Mouse (Mus musculus) embryo, embryonic 11 days (tissue): ENCODE measurements around the gene Acer3.
"Not testable (repeated sequence)": the region's sequence is repeated elsewhere in the genome, so short reads cannot be mapped to it uniquely, and the experiment has no call there.

ENCODE experiments used
- DNase-seq: peaks from one replicate; pipeline ENCODE4 v3.0.0-alpha.2; 2015

The Acer3 gene

GRCm38 (mm10) chr7:98268166-98268565 is 52.8 kb downstream of the Acer3 start:
- DNase-seq: peak; percentile 26

DNA sequence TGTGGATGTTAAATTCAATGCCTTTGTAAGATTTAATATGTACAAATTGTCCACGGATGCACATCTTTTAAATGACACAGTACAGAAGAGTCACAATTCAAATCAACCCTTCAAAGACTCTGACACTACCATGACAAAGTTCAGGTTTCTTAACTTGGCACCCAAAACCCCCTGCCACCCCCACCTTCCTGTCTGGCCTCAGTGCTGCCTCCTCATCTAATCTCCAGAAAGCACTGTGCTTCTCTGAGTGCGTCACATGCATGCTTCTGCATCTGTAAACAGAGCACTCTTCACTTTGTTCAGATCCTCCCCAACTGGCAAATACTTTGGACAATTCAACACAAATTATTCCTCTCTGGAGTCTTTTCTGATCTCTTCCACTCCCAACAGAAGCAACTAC is 68.5 kb downstream of the Acer3 start:
- no peak for DNase-seq

- no peak for DNase-seq
Observed at GRCm38 (mm10) chr7:98236686-98237359, 84.2 kb downstream of the Acer3 start.

- DNase-seq: no peak
Observed at GRCm38 (mm10) chr7:98223796-98224195, 97.2 kb downstream of the Acer3 start.

GRCm38 (mm10) chr7:98216713-98217112 is 104.3 kb downstream of the Acer3 start:
- DNase-seq: no peak

DNA sequence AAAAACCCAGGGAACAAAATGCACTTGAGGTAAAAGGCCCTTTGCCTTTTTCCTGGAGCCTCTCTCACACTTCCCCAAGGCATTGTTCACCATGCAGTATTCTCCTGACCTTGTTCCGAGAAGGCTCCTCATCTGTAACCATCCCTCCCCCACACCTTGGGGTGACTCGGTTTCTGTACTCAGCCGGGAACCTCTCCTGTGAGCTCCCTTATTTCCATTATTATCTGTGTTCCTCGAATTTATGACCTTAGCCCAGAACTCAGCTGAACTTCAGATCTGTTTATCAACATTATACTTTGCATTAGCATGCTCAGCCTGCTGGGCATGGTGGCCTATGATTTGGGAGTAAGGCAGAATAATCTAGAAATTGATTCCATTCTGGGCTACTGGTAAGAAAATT is 118.1 kb downstream of the Acer3 start:
- no peak for DNase-seq

GRCm38 (mm10) chr7:98201493-98202028 is 119.4 kb downstream of the Acer3 start:
- no peak for DNase-seq

DNA sequence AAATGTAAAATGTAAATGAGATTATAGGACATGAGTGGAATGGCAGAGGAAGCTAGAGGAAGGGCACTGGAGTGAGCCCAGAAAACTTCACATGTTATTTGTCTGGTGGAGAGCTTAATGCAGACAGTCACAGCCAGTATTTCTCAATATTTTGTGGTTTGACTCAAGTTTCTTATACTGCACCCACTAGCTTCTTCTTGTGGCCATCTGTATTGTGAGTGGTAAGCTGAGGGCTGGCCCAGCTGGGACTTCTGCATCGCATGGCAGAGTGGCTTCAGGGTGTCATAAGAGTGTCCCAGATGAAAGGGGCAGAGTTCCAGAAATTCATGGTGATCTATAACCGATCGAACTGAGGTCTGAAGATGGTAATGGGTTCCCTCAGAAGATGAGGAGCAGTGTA is 120.6 kb downstream of the Acer3 start:
- DNase-seq: no peak

- DNase-seq: no peak
Observed at GRCm38 (mm10) chr7:98199381-98199780, 121.6 kb downstream of the Acer3 start, which contains the start of gene B3gnt6. Gene B3gnt6 (minus strand): TSS chr7:98199481.

- peak; percentile 46 for DNase-seq
Observed at GRCm38 (mm10) chr7:98195151-98195801, 125.7 kb downstream of the Acer3 start.

DNA sequence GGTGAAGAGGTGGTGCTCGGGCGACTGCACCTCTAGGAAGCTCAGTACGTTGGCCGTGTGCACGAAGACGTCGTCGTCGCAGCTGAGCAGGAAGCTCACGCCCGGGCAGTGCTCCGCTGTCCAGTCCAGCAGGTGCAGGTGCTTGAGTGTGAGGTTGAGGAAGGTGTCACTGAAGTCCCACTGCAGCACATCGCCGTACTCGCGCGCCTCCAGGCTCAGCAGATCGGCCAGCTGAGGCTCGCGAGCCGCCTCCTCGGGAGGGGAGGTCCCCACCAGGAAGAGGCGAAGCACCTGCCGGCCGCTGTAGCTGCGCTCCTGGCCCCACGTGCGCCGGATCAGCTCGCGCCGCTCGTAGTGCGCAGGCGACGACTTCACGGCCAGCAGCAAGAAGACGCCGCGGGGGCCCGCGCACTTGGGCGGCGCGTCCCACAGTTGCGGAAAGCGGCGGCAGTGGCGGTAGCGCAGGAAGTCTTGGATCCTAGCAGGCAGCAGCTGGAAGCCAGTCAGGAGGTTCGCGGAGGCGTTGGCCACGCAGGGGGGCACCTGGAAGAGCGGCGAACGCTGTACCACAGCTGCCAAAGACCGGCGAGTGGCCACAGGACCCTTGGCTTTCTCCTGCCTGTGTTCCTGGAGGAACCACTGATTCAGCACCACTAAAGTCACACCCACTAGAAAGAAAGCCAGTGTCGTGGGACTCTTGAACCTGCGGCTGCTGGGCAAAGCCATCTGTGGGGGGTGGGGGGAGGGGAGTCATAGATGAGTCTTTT is 126.8 kb downstream of the Acer3 start:
- DNase-seq: peak; percentile 59

- DNase-seq: peak; percentile 54
Observed at GRCm38 (mm10) chr7:98193515-98194025, 127.4 kb downstream of the Acer3 start.

- DNase-seq: peak; percentile 62
Observed at GRCm38 (mm10) chr7:98191571-98192250, 129.3 kb downstream of the Acer3 start.

DNA sequence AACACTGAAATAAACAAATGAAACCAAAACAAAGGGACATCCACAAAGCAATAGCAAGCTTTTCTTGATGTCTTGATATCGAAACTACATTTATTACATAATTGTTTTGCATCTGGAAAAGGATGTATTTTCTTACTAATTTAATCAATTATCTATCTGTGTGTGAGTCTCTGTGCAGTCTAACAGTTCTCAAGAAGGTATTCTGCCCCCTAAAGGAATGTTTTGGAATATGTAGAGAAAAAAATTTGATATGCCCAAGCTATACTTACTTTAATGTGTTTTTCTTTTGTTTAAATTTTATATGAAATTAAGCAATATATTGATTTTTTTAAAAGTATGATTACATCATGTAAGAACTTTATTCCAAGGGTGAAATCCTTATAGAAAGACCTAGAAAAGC is 130.4 kb downstream of the Acer3 start:
- no peak for DNase-seq

DNA sequence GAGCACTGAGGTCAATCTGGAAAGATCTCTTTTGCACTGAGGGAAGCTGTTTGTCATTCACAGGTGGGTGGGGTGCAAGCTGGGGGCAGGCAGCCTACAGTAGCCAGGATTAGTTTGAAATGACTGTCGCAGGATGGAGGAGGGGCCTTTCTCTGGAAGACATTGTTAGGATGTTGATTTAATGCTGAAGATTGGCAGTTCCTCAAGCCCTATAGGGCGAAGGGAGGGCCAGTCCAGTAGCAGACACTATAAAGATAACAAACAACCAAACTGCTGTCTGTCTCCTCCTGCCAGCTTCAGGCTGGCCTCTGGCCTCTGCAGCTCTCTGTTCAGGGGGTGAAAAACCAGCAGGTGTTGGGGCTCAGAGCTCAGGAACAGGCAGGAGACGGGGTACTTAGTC is 131.3 kb downstream of the Acer3 start:
- DNase-seq: no peak

- DNase-seq: no peak
Observed at GRCm38 (mm10) chr7:98188680-98189079, 132.3 kb downstream of the Acer3 start.

DNA sequence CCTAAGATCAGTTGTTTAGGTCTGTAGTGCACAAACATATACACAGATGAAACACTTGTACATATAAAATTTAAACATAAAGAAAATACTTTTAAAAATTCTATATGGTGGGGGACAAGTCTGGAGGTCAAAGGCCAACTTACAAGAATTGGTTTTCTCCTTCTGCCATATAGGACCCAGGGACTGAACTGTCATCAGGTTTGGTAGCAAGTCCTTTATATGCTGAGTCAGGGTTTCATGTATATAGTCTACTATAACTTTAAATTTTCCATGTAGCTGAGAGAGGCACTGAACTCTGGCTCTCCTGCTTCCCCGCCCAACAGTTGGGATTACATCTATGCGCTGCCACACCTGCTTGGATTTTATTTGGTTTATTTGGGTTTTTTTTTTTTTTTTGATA is 132.8 kb downstream of the Acer3 start:
- DNase-seq: no peak

DNA sequence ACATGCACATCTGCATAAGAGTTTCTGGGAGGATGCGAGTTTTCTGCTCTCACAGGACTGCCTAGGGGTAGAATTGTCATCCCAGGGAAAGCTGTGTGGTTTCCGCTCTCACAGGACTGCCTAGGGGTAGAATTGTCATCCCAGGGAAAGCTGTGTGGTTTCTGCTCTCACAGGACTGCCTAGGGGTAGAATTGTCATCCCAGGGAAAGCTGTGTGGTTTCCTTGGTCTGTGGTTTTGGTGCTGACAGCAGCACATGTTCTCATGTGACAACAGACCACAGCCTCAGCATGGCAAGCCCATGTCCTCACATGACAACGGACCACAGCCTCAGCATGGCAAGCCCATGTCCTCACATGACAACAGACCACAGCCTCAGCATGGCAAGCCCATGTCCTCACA is 133.7 kb downstream of the Acer3 start:
- not testable (repeated sequence) for DNase-seq

DNA sequence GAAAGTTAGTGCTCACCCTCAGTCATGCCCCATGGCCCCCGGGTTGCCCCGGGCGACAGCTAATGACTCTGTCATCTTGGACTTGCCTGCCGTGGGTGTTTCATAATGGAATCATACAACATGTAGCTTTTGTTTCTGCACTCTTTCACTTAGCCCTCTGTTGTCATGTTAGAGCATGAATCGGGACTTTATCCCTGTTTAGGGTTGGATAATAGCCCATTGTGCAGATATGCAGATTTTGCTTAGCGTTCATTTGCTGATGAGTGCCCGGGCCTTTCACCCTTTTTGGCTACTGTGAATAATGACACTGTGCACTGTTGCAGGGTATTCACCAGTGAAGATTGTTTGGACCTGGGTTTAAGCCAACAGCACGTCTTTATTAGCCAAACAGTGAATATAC is 134.4 kb downstream of the Acer3 start:
- DNase-seq: peak; percentile 42

- DNase-seq: no peak
Observed at GRCm38 (mm10) chr7:98185326-98185725, 135.7 kb downstream of the Acer3 start.

GRCm38 (mm10) chr7:98178560-98179231 is 142.3 kb downstream of the Acer3 start:
- DNase-seq: no peak

GRCm38 (mm10) chr7:98177929-98178559 is 143.0 kb downstream of the Acer3 start, which contains the start of gene Capn5:
Gene Capn5 (minus strand): TSS chr7:98178274.
- peak; percentile 87 for DNase-seq
